Mouse (Mus musculus): ENCODE results near the gene Actl10.
A peak's percentile ranks its signal among the peaks of the same experiment; 100 is the strongest.

The Actl10 gene

DNA sequence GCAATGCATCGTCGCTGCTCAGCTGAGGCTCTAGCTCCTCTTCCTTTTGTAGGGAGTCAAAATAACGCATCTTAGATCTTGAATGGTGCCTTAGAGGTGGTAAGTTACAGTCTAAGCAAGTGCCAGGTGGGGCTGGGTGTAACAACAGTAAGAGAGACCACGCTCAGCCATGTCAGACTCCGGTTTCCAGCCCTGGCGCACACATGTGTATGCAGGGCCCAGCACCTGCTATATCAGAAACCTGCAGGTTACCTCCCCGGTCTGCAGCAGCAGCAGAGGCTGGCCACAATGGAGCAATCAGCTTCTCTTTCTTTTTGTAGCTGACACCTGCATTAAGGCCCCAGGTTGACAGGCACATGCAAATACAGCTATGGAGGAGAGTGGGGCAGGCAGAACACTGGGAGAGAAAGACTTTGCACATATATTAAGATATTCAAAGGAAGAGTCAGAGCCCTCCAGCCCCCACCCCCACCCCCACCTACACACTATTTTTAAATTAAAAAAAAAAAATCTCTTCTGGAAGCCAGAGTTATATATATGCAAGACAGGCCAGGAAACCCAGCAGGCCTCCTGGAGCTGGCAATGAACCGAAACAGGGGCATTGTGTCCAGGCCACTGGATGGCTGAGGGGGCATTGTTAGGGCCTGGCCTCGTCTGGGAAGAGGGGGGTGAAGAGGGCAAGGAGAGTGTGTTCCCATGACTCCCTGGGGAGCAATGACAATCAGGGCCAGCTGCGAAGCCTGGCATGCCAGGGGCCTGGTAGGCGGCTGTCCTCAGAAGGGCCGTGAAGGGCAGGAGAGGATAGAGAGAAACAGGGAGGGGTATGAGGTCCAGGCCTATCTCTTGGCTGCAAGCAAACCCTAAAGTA, 25.5 kb downstream of the Actl10 start:
- ATAC-seq (ENCODE audit: insufficient number of reproducible peaks, low FRiP score, low TSS enrichment), result no peak

- no peak for ATAC-seq (ENCODE audit: insufficient number of reproducible peaks, low FRiP score, low TSS enrichment)
These were observed 26.1 kb downstream of the Actl10 start for GRCm38 (mm10) chr2:154577744-154578067.

- no peak for ATAC-seq (ENCODE audit: insufficient number of reproducible peaks, low FRiP score, low TSS enrichment)
These were observed 29.0 kb downstream of the Actl10 start for GRCm38 (mm10) chr2:154580586-154580985.

DNA sequence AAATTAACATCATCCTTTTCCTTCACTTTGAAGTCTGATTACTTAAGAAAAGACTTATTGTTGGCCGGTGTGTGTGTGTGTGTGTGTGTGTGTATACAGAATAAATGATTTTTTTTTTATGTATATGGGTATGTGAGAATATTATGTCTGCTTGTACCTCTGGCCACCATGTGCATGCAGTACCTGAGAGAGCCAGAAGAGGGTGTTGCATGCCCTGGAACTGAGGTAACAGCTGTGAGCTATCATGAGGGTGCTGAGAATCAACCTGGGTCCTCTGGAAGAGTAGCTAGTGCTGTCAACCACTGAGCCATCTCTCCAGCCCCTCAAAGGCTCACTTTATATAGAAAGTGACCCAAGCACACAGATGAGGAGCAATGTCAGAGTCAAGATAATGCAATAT, 29.8 kb downstream of the Actl10 start:
- ATAC-seq (ENCODE audit: insufficient number of reproducible peaks, low FRiP score, low TSS enrichment), result no peak

DNA sequence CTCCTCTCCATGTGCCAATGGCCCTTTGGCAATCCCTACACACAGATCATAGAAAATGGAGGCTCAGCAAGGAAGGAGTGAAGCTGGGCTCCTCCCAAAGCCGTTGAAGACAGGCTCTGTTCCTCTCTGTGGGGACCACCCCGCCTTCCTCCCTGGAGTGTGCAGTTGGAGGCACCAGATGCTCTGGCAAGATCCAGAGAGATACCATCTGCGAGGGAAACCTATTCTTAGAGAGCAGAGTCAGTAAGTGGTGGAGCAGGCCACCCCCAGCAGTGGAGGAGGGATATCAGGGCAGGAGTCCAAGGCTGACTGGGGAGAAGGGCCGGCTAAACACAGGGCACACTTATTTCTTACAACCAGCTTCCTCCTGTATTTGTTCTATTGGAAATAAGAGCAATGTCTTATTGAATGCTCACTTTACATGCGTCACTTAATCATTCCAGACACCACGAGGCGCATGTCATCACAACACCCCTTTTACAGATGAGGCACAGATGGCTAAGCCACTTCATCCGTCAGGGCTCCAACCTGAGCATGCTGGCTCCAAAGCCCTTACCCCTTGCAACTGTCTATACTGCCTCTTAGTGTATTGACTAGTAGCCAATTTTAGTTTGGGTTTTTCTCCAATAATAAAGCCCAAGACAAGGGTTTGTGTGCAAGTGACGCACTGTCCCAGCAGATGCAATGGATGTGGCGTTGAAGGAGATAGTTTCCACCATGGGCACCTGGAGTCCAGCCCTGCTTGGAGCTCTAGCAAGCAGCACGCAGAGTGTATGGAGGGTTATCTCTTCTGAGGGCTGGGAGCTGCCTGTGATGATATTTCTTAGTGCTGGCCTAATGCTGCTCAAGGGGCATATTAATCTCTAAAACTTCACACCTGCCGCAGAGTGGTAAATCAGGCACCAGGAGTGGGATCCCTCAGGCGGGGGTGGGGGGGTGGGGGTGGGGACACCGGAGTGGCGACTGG, 32.6 kb downstream of the Actl10 start:
- peak; percentile 79; the same call in 1 of the 2 replicates for ATAC-seq (ENCODE audit: insufficient number of reproducible peaks, low FRiP score, low TSS enrichment)

DNA sequence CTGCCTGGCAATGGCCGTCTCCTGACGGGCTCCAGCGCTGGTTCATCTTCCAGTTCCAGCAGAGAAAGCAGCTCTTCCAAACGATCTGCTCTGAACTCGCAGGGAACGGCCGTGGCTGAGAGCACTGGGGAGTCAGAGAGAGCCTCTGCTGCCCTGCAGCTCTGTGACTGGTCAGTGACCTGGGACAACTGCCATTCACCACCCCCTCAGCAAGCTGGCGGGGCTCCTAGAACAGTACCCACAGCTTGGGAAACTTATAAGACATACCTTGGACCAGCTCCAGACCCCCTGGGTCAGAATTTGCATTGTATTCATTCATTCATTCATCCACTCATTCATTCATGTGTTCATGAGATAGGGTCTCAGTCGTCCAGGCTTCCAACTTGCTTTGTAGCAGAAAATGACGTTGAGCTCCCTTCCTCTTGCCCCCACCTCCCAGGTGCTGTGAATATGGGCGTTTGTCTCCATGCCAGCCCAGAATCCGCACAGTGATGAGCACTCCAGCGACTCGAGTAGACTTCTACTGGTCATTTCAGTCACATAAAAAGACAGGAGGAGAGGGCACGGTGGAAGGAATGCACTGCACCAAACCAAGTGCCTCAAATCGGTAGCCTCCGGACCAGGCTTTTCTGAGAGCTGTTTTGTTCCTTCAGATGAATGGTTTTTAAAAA, 33.5 kb downstream of the Actl10 start:
- ATAC-seq (ENCODE audit: insufficient number of reproducible peaks, low FRiP score, low TSS enrichment), result no peak

GRCm38 (mm10) chr2:154586405-154586804, 34.8 kb downstream of the Actl10 start:
- ATAC-seq (ENCODE audit: insufficient number of reproducible peaks, low FRiP score, low TSS enrichment), result no peak

- ATAC-seq (ENCODE audit: insufficient number of reproducible peaks, low FRiP score, low TSS enrichment), result no peak
These were observed 37.5 kb downstream of the Actl10 start for GRCm38 (mm10) chr2:154589051-154589450.

DNA sequence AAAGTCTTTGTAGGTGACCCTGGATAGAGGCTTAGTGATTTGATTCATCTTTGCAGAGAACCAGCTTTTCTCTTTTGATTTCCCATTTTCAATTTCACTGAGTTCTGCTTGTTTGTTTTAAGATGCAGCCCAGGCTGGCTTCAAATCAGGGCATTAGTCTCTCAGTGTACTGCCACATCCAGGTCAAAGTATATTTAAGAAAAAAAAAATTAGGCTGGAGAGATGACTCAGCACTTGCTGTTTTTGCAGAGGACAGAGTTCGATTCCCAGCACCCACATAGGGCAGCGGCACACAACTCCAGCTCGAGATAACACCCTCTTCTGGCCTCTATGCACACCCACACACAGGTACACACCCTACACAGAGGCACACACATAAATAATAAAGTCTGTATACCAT, 39.7 kb downstream of the Actl10 start:
- no peak for ATAC-seq (ENCODE audit: insufficient number of reproducible peaks, low FRiP score, low TSS enrichment)

DNA sequence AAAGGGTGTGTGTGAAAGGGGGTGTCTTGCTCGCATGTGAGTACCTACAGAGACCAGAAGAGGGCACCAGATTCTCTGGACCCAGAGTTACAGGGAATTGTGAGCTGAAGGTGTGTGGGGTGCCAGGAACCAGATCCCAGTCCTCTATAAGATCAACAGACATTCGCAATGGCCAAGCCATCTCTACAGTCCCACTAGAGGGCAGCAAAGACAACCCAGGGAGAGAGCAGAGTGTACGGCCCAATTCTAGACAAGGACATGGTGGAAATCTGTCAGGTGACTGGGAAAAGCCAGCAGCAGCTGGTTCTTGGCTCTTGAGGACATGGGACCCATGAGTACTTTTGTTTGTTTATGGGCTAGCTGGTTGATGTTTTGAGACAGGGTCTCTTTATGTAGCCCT, 41.4 kb downstream of the Actl10 start:
- no peak for ATAC-seq (ENCODE audit: insufficient number of reproducible peaks, low FRiP score, low TSS enrichment)

- ATAC-seq (ENCODE audit: insufficient number of reproducible peaks, low FRiP score, low TSS enrichment), result no peak
These were observed 44.2 kb downstream of the Actl10 start for GRCm38 (mm10) chr2:154595775-154596174.

DNA sequence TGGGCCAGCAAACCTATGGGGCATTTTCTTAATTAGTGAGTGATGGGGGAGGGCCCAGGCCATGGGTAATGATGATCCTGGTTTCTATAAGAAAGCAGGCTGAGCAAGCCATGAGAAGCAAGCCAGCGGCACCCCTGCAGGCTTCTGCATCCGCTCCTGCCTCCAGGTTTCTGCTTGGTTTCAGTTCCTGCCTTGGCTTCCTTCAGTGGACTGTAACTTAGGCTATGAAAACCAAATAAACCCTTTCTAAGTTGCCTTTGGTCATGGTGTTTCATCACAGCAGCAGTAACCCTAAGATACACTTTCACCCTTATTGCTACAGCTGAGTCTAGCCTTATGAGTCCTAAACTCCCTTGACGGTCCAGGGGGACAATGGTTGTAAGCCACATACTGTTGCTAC, 45.8 kb downstream of the Actl10 start:
- no peak for ATAC-seq (ENCODE audit: insufficient number of reproducible peaks, low FRiP score, low TSS enrichment)

GRCm38 (mm10) chr2:154600586-154600985, 49.0 kb downstream of the Actl10 start:
- no peak for ATAC-seq (ENCODE audit: insufficient number of reproducible peaks, low FRiP score, low TSS enrichment)

DNA sequence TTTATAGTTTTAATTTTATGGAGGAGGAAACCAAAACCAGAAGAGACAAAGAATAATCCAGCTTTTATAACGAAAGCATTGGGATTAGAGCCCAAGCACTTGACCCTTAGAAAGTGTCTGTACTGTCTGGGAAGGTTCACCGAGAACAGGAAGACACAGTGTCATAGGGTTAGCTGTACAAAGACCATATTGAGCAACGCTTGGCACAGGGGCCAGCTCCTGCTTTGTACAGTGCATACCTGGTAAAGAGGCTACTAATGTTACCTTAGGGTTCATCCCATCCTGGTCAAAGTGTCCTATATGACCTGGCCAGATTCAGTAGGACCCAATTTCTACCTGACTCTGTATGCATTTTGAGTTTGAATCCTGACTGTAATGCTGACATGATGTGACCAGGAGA, 49.7 kb downstream of the Actl10 start:
- ATAC-seq (ENCODE audit: insufficient number of reproducible peaks, low FRiP score, low TSS enrichment), result no peak

Measured in cerebellum, adult (tissue).